Mouse (Mus musculus): ENCODE data around the gene Podxl. TPM values are rescaled to one million over a fixed set of nuclear protein-coding genes. Genes with fewer than 3 reads are reported as not detected.

Podxl gene
- polyA plus RNA-seq, 1 experiment from 2014 or later: 38.9 TPM

GRCm38 (mm10) chr6:31486601-31487000, 77.2 kb downstream of the Podxl start:
- 92% methylated on average over 2 of the region's 2 CpGs for WGBS
- no peaks in the 10 kb centered on the region for H3K4me1 ChIP-seq (replicated peaks; ENCODE audit: control insufficient read depth, insufficient read depth, low read length)

DNA sequence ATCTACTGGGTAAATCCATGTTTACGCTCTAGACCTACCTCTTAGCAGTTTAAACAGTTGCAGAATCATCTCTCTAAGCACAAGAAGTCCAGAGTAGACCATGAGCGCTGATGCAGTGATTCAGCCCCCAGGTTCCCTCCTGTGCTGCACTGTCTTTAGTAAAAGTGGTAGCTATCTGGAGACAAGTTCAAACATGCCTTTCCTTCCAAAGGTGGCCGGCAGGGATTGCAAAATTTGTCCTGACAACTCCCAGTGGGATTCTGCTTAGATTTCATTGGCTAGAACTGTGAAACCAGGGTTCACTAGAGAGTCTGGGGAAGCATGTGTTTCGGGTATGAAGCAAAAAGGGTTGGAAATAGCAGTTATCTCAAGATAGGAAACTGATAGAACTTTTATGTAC, 83.8 kb downstream of the Podxl start:
- DNase-seq (ENCODE audit: low spot score) (no peak), ATAC-seq (replicated peaks; ENCODE audit: low FRiP score, low TSS enrichment, low read depth) (no peak)
- H3K4me3 ChIP-seq (ENCODE audit: low read depth, low read length): no peak overlapping the region
- WGBS: 90% methylated on average over 4 of the region's 4 CpGs
- H3K9ac ChIP-seq (ENCODE audit: low read length): no peak overlapping the region
- H3K4me1 ChIP-seq (replicated peaks; ENCODE audit: control insufficient read depth, insufficient read depth, low read length): no peaks in the 10 kb centered on the region
- H3K9me3 ChIP-seq (ENCODE audit: control insufficient read depth, low read length): no peaks in the 10 kb centered on the region
- H3K4me2 ChIP-seq (ENCODE audit: low read length): no peak overlapping the region
- peaks cover 39% of the 10 kb centered on the region for H3K36me3 ChIP-seq (ENCODE audit: control insufficient read depth, insufficient read depth, low read length)
- no peak overlapping the region for H3K27ac ChIP-seq (ENCODE audit: low read depth)
- H3K27me3 ChIP-seq (replicated peaks; ENCODE audit: control insufficient read depth, insufficient read depth, low read length): no peaks in the 10 kb centered on the region

More at GRCm38 (mm10) chr6:31486601-31487000, 77.2 kb downstream of the Podxl start:
- no peak overlapping the region for H3K4me3 ChIP-seq (ENCODE audit: low read depth, low read length)
- H3K36me3 ChIP-seq (ENCODE audit: control insufficient read depth, insufficient read depth, low read length): peaks cover 25% of the 10 kb centered on the region
- DNase-seq (ENCODE audit: low spot score) (no peak), ATAC-seq (replicated peaks; ENCODE audit: low FRiP score, low TSS enrichment, low read depth) (no peak)
- H3K27me3 ChIP-seq (replicated peaks; ENCODE audit: control insufficient read depth, insufficient read depth, low read length): no peaks in the 10 kb centered on the region
- H3K27ac ChIP-seq (ENCODE audit: low read depth): no peak overlapping the region
- no peak overlapping the region for H3K4me2 ChIP-seq (ENCODE audit: low read length)
- H3K9me3 ChIP-seq (ENCODE audit: control insufficient read depth, low read length): no peaks in the 10 kb centered on the region
- no peak overlapping the region for H3K9ac ChIP-seq (ENCODE audit: low read length)

GRCm38 (mm10) chr6:31478221-31478620, 85.6 kb downstream of the Podxl start:
- no peak for ATAC-seq (replicated peaks; ENCODE audit: low FRiP score, low TSS enrichment, low read depth)
- no peaks in the 10 kb centered on the region for H3K9me3 ChIP-seq (ENCODE audit: control insufficient read depth, low read length)
- WGBS: 79% methylated on average over 4 of the region's 4 CpGs
- no peak for DNase-seq (ENCODE audit: low spot score)
- H3K9ac ChIP-seq (ENCODE audit: low read length): no peak overlapping the region
- peaks cover 45% of the 10 kb centered on the region for H3K36me3 ChIP-seq (ENCODE audit: control insufficient read depth, insufficient read depth, low read length)
- no peak overlapping the region for H3K4me2 ChIP-seq (ENCODE audit: low read length)
- H3K4me1 ChIP-seq (replicated peaks; ENCODE audit: control insufficient read depth, insufficient read depth, low read length): no peaks in the 10 kb centered on the region
- H3K27ac ChIP-seq (ENCODE audit: low read depth): no peak overlapping the region
- no peaks in the 10 kb centered on the region for H3K27me3 ChIP-seq (replicated peaks; ENCODE audit: control insufficient read depth, insufficient read depth, low read length)
- no peak overlapping the region for H3K4me3 ChIP-seq (ENCODE audit: low read depth, low read length)

Other genes starting within 250 kb of the Podxl start
- gene Mkln1, start 165.2 kb downstream of the Podxl start, polyA plus RNA-seq (2014; fragmentation: Nextera tagmentation; extraction: Ambion mirVana): 167 and 185 TPM in 2 replicates

All from intestine, embryonic 14.5 days (tissue).